Mouse (Mus musculus) bone marrow, adult 2 months (tissue): ENCODE measurements around the gene Fam71f1. TPM values are rescaled to one million over a fixed set of nuclear protein-coding genes. Genes with fewer than 3 reads are reported as not detected.
"Not testable (repeated sequence)": the region's sequence is repeated elsewhere in the genome, so short reads cannot be mapped to it uniquely, and the experiment has no call there.

Experiments
- H3K27ac ChIP-seq: fragments of 200-500 bp; 2 replicates; pipeline ENCODE4 v1.5.1; 2012; ENCODE audit warnings: low read depth, mild to moderate bottlenecking, control low read depth, inconsistent platforms, low read length; ENCODE audit not compliant: control insufficient read depth, poor library complexity, insufficient read depth
- H3K4me1 ChIP-seq: fragments of 200-500 bp; 2 replicates; pipeline ENCODE4 v1.6.1; 2011; ENCODE audit warnings: low read length; ENCODE audit not compliant: control insufficient read depth, insufficient read depth
- H3K4me3 ChIP-seq: fragments of 200-500 bp; replicated peaks from 2 replicates; pipeline ENCODE3; 2011; ENCODE audit warnings: mild to moderate bottlenecking, low read depth, low read length, control low read depth; ENCODE audit not compliant: control insufficient read depth
- CTCF ChIP-seq: fragments of 200-500 bp; IDR thresholded peaks from 2 replicates; pipeline ENCODE4 v1.5.1; 2011; ENCODE audit warnings: low read length, control low read depth; ENCODE audit not compliant: control insufficient read depth, insufficient read depth
- POLR2A ChIP-seq: fragments of 200-500 bp; IDR thresholded peaks from 2 replicates; pipeline ENCODE4 v1.6.1; 2011; ENCODE audit warnings: low read depth, mild to moderate bottlenecking, control low read depth, low read length, borderline replicate concordance; ENCODE audit not compliant: control insufficient read depth
- WGBS: fragments of 180-500 bp; shearing (Covaris S2); methylation state at CpG from one replicate; pipeline ENCODE4 v1.1.7; 2018; 5-methylcytosine and 5-hydroxymethylcytosine counted together
- polyA plus RNA-seq: library from polyadenylated mRNA; stranded (reverse); fragments of >200 nt; gene quantifications from 2 replicates; pipeline ENCODE4 v1.2.4, GENCODE M21; 2011; ENCODE audit warnings: low replicate concordance; ENCODE audit not compliant: missing spikeins, insufficient read depth, insufficient read length

The Fam71f1 gene
- polyA plus RNA-seq, 1 experiment, result not detected

GRCm38 (mm10) chr6:29317286-29317685, 1.7 kb upstream of the Fam71f1 start:
- H3K4me1 ChIP-seq, result no peaks in the 10 kb centered on the region; the same call in 1 of the 2 replicates
- no peak overlapping the region for H3K27ac ChIP-seq
- 75% methylated on average over 2 of the region's 2 CpGs for WGBS
- H3K4me3 ChIP-seq, result no peak overlapping the region
- TF ChIP-seq POLR2A (no peak), CTCF (no peak)

DNA sequence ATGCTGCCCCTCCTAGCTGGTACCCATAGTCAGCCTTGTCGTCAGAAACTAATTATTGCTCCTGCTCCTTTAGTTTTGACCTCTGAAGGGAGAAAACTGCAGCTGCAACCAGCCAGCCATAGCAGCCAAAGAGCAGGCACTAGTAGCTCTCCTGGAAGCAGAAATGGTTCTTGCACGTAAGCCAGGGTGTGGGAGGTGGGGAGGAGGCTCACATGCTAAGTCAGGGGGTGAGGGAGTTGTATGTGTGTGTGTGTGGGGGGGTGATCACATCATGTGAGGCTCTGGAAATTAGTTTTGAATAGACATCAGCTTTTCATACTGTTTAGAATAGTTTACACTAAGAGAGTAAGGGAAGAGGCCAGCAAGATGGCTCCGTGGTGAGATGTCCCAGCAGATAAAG, 999 bp upstream of the Fam71f1 start:
- Histone ChIP-seq H3K4me3 (no peak overlapping the region), H3K27ac (no peak overlapping the region), H3K4me1 (no peaks in the 10 kb centered on the region; the same call in 1 of the 2 replicates)
- WGBS, result 81% methylated on average over 3 of the region's 3 CpGs
- TF ChIP-seq CTCF, result no peak
- TF ChIP-seq POLR2A, result no peak

DNA sequence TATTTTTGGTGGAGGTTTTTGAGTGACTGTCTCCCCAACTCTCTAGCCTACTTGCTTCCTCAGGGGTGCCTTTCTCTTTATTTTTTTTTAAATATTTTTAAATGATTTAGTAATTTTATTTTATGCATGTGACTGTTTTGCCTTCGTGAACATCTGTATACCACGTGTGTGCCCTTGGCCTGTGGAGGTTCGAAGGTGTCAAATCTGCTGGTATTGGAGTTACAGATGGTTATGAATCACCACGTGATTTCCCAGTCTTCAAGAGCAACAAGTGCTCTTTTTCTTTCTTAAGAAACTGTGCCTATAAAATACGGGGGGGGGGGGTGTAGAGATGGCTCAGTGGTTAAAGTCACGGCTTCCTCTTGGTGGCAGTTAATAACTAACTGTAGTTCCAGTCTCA, 2.6 kb downstream of the Fam71f1 start:
- no peak for TF ChIP-seq POLR2A
- TF ChIP-seq CTCF, result no peak
- 73% methylated on average over 6 of the region's 6 CpGs for WGBS
- Histone ChIP-seq H3K27ac (no peak overlapping the region), H3K4me1 (no peaks in the 10 kb centered on the region; the same call in 1 of the 2 replicates), H3K4me3 (no peak overlapping the region)

DNA sequence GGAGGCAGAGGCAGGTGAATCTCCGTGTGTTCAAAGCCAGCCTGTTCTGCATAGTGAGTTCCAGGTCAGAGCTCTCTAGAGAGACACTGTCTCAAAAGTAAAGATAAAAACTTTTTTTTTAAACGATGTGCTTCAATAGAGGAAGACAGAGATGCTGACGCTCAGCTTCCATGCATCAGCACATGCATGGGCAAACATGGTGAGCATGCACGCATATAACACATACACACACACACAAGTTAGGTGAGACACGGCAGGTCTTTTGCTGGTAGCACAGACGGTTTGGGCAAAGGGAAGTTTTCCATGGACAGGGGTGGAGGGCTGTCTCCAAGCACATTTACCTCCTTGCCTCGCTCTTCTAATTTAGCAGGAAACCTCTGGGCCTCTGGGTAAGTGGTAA, 3.2 kb downstream of the Fam71f1 start:
- no peak overlapping the region for H3K27ac ChIP-seq
- no peak overlapping the region for H3K4me3 ChIP-seq
- TF ChIP-seq CTCF (no peak), POLR2A (no peak)
- no peaks in the 10 kb centered on the region; the same call in 1 of the 2 replicates for H3K4me1 ChIP-seq
- 86% methylated on average over 7 of the region's 7 CpGs for WGBS

DNA sequence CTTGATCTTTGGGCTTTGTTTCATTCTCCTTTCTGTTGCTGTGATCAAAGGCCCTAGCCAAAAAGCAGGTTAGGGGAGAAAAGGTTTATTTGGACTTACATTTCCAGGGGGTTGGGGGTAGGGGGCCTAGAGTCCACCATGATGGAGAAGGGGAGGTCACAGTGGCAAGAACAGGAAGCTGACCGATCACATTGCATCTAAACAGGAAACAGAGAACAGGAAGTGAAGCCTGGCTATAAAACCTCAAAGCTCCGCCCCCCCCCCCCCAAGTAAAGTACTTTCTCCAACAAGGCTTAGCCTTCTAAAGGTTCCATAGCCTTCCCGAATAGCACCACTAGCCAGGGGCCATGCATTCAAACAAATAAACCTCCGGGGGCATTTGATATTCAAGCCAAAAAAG, 3.8 kb downstream of the Fam71f1 start:
- no peak overlapping the region for H3K4me3 ChIP-seq
- TF ChIP-seq POLR2A (no peak), CTCF (no peak)
- no peaks in the 10 kb centered on the region; the same call in 1 of the 2 replicates for H3K4me1 ChIP-seq
- H3K27ac ChIP-seq, result no peak overlapping the region
- 41% methylated on average over 4 of the region's 4 CpGs for WGBS

- WGBS, result 44% methylated on average over 9 of the region's 9 CpGs
Measured at GRCm38 (mm10) chr6:29326961-29327360, 8.0 kb downstream of the Fam71f1 start.

DNA sequence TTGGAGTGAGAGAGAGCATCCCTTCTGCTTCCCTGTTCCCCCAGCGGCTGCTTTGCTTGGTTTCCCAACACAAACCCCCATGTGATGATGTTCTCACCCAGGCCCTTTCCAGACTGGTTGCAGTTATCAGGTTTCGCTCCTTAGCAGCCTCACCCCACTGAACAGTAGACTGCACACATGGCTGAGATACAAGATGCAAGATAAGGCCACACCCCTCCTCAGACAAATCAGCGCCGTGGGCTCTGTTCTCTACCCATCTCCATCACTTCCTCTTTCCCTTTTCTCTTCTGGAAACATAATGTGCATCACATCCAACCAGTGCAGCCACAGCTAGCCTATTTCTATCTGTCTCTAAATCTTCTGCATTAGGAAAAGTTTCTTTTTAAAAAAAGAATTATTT, 10.6 kb downstream of the Fam71f1 start:
- TF ChIP-seq CTCF, result no peak
- no peak for TF ChIP-seq POLR2A
- WGBS, result 31% methylated on average over 4 of the region's 4 CpGs
- no peak overlapping the region for H3K4me3 ChIP-seq
- H3K27ac ChIP-seq, result no peak overlapping the region
- no peaks in the 10 kb centered on the region for H3K4me1 ChIP-seq

More at GRCm38 (mm10) chr6:29326961-29327360, 8.0 kb downstream of the Fam71f1 start:
- no peak for TF ChIP-seq CTCF
- TF ChIP-seq POLR2A, result no peak
- Histone ChIP-seq H3K4me1 (no peaks in the 10 kb centered on the region; the same call in 1 of the 2 replicates), H3K27ac (no peak overlapping the region), H3K4me3 (no peak overlapping the region)

GRCm38 (mm10) chr6:29346512-29346911, 27.6 kb downstream of the Fam71f1 start:
- 86% methylated on average over 2 of the region's 2 CpGs for WGBS
- H3K4me3 ChIP-seq, H3K4me1 ChIP-seq, H3K27ac ChIP-seq: not testable (repeated sequence)

DNA sequence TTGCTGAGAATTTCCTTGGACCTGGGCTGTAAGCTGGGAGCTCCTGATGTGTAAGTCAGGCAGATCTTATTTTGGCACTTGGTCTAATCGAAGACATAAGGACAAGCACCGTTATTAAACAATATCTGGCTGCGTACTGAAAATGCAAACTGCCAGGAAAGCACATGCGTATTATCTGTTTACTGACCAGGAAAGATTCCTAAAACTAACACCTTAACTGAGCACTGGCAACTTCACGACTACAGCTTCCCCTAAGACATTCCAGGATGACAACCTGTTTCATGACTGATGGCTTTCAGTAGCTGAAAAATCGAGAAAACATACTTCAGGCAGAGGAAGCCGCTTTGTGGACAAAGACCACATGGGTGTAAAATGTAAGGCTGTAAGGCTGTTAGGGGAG, 28.2 kb downstream of the Fam71f1 start:
- no peaks in the 10 kb centered on the region; the same call in 1 of the 2 replicates for H3K4me1 ChIP-seq
- H3K27ac ChIP-seq, result no peak overlapping the region
- TF ChIP-seq POLR2A (no peak), CTCF (no peak)
- WGBS, result 41% methylated on average over 7 of the region's 7 CpGs
- peak overlapping the region; percentile 96 for H3K4me3 ChIP-seq
